Mouse (Mus musculus) stomach, embryonic 15.5 days (tissue): Measurements from ENCODE around the gene Lsm2. TPM values are rescaled to one million over a fixed set of nuclear protein-coding genes. Genes with fewer than 3 reads are reported as not detected.
A peak's percentile ranks its signal among the peaks of the same experiment; 100 is the strongest.

Experiments
- ATAC-seq: fragments of 200-750 bp; cut with Nextera tagmentation; 2 replicates; pipeline ENCODE4 v1.8.0; 2017; ENCODE audit warnings: low read depth, moderate number of reproducible peaks, moderate TSS enrichment; ENCODE audit not compliant: insufficient read depth, low FRiP score
- H3K27ac ChIP-seq: fragments of 300-500 bp; sonication (generic); 2 replicates; pipeline ENCODE4 v1.5.1; 2015; ENCODE audit warnings: mild to moderate bottlenecking, inconsistent platforms
- H3K27me3 ChIP-seq: fragments of 300-500 bp; sonication (generic); replicated peaks from 2 replicates; pipeline ENCODE4 v1.6.1; 2015; ENCODE audit warnings: inconsistent platforms
- H3K36me3 ChIP-seq: fragments of 300-500 bp; sonication (generic); 2 replicates; pipeline ENCODE4 v1.6.1; 2015; ENCODE audit warnings: inconsistent platforms
- H3K4me1 ChIP-seq: fragments of 300-500 bp; sonication (generic); 2 replicates; pipeline ENCODE4 v1.6.1; 2015; ENCODE audit warnings: inconsistent platforms
- H3K4me2 ChIP-seq: fragments of 300-500 bp; sonication (generic); 2 replicates; pipeline ENCODE4 v1.6.1; 2015; ENCODE audit warnings: mild to moderate bottlenecking, inconsistent platforms
- H3K4me3 ChIP-seq: fragments of 300-500 bp; sonication (generic); replicated peaks from 2 replicates; pipeline ENCODE4 v1.5.1; 2015; ENCODE audit warnings: inconsistent platforms
- H3K9ac ChIP-seq: fragments of 300-500 bp; sonication (generic); 2 replicates; pipeline ENCODE4 v1.6.1; 2015; ENCODE audit warnings: inconsistent platforms
- H3K9me3 ChIP-seq: fragments of 300-500 bp; sonication (generic); 2 replicates; pipeline ENCODE4 v1.6.1; 2016; ENCODE audit warnings: inconsistent platforms
- WGBS: fragments of 180-500 bp; shearing (Covaris S2); methylation state at CpG from one replicate; pipeline ENCODE4 v1.1.7; 2015; 5-methylcytosine and 5-hydroxymethylcytosine counted together
- polyA plus RNA-seq: library from polyadenylated mRNA; unstranded; fragments of >200 nt; fragmentation: Nextera tagmentation; extraction: Ambion mirVana; gene quantifications from 2 replicates; pipeline ENCODE4 v1.2.1, GENCODE M21; 2015

Gene Lsm2
- polyA plus RNA-seq, 1 experiment from 2014 or later: 182 TPM

DNA sequence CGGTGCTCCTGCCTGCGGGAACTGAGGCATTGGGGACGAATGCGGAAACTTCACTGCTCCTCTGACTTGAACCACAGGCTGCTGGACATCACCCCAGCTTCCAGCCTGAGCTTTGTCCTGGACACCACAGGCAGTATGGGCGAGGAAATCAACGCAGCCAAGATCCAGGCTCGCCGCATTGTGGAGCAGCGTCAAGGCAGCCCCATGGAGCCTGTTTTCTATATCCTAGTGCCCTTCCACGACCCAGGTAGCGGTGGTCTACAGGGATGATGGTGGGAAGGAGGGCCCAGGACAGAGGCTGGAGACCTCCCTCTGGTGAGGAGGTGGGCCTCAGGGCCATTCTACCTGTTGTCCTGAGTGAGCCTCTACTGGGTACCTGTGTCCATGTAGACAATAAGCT is 38.2 kb downstream of the Lsm2 start:
- Histone ChIP-seq H3K27me3 (no peaks in the 10 kb centered on the region), H3K4me3 (no peak overlapping the region), H3K4me2 (no peak overlapping the region), H3K9ac (no peak overlapping the region), H3K9me3 (no peaks in the 10 kb centered on the region), H3K27ac (no peak overlapping the region), H3K36me3 (peaks cover 10% of the 10 kb centered on the region), H3K4me1 (peaks cover 42% of the 10 kb centered on the region)
- WGBS: 82% methylated on average over 11 of the region's 11 CpGs
- no peak for ATAC-seq

DNA sequence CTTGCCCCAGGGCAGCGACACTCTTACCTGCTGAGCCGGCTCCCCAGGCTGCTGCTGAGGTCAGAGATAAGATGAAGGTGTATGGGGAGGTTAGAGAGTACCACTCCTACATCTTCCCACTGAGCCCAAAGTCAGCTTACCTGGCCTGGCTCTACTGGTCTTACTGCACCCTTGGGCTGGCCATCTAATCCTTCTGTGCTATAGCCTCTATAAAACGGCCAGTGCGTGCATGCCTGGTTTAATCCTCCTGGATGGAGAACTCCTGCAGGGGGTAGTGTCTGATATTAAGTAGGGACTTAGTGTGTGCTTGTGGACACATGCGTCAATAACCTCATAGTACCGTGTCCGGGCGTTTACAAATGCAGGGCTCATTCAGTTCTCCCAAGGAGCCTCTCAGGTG is 38.9 kb downstream of the Lsm2 start:
- H3K9ac ChIP-seq: no peak overlapping the region
- no peaks in the 10 kb centered on the region for H3K9me3 ChIP-seq
- H3K27me3 ChIP-seq: no peaks in the 10 kb centered on the region
- no peak overlapping the region for H3K4me3 ChIP-seq
- H3K36me3 ChIP-seq: peaks cover 6% of the 10 kb centered on the region; the same call in 1 of the 2 replicates
- H3K4me1 ChIP-seq: peaks cover 42% of the 10 kb centered on the region
- no peak overlapping the region for H3K4me2 ChIP-seq
- ATAC-seq: no peak
- no peak overlapping the region for H3K27ac ChIP-seq
- 83% methylated on average over 8 of the region's 8 CpGs for WGBS

DNA sequence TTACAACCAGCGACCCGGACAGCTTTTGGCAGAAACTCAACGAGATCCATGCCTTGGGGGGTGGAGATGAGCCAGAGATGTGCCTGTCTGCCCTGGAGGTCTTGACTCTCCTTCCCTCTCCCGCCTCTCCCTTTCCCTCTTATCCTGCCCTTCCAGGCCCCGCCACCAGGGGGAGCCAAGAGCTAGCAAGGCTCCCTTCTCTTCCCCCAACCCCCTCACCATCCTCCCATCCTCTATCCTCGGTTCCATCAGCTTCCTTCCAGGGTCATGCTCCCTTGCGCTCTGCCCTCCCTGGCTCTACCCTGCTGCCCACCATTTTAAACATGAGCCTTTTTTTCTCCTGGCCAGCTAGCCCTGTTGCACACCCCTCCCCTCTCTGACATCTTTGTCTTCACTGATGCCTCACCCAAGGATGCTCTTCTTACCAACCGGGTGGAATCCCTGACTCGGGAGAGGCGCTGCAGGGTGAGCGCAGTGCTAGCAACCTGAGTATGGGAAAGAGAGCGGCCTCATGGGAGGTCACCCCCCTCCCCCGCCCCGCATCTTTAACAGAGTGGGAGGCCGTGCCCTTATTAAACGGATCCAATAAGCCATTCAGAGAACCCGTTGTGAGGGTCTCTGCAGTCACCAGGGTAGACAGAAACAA is 39.6 kb downstream of the Lsm2 start:
- peak; percentile 32; the same call in 1 of the 2 replicates for ATAC-seq
- WGBS: 12% methylated on average over 17 of the region's 17 CpGs

DNA sequence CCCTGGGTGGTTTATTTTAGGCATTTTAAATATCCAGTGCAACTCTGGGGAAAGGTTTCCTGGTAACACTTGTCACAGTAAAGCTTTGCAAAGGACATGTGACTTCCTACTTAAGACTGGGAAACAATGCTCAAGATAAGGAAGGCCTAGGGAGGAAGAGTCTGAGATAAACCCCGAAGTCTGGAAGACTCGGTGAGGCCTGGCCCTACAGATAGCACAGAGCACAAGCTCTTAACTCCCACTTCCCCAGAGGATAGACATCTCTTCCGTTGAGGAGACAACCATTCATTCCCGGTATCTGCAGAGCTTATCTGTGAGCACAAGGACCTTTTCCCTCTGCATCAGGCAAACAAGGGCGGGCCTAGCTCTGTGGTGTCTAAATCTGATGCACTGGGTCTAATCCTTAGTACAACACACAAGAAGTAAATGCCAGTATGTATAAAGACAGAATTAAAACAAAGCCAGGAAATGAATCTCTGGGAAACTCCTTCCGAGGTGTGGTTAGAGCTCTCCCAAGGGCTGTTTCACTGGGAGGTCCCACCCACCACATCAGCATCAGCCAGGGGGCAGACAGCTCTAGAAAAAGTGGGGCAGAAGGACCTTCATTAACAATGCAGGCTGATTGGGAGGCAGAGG is 40.3 kb downstream of the Lsm2 start:
- peak overlapping the region; percentile 21; the same call in 1 of the 2 replicates for H3K27ac ChIP-seq
- peaks cover 35% of the 10 kb centered on the region for H3K4me1 ChIP-seq
- WGBS: 36% methylated on average over 6 of the region's 6 CpGs
- no peaks in the 10 kb centered on the region for H3K36me3 ChIP-seq
- no peaks in the 10 kb centered on the region for H3K27me3 ChIP-seq
- ATAC-seq: peak; percentile 24; the same call in 1 of the 2 replicates
- H3K9ac ChIP-seq: no peak overlapping the region
- H3K9me3 ChIP-seq: no peaks in the 10 kb centered on the region
- H3K4me3 ChIP-seq: no peak overlapping the region
- H3K4me2 ChIP-seq: no peak overlapping the region; the same call in 1 of the 2 replicates

More for the DNA sequence above, 39.6 kb downstream of the Lsm2 start:
- peak overlapping the region; percentile 38 for H3K4me2 ChIP-seq
- no peaks in the 10 kb centered on the region for H3K27me3 ChIP-seq
- 0 out of 2 replicates have a peak overlapping the region, but pooled peaks have one; percentile 5 for H3K27ac ChIP-seq
- H3K4me1 ChIP-seq: peaks cover 41% of the 10 kb centered on the region
- H3K9ac ChIP-seq: no peak overlapping the region
- H3K4me3 ChIP-seq: 0 out of 2 replicates have a peak overlapping the region, but pooled peaks have one; percentile 1
- H3K36me3 ChIP-seq: no peaks in the 10 kb centered on the region
- no peaks in the 10 kb centered on the region for H3K9me3 ChIP-seq

DNA sequence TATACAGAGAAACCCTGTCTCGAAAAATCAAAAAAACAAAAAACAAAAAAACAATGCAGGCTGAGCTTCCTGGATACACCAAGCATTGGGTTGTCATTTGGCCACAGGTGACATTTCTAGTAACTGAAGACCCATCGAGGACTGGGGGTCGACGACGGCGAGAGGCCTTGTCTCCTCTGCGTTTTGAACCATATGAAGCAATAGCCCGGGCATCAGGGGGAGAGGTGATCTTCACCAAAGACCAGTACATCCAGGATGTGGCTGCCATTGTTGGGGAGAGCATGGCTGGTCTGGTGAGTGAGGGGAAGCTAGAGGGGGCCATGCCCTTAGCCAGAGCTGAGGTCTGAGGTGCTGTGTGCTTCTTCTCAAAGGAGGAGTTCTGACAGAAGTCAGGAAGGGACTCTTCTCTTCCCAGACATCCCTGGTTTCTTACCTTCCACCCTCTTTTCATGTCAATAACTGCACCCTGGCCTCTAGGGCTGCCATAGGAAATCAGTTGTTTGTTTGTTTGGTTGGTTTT is 40.9 kb downstream of the Lsm2 start:
- H3K4me2 ChIP-seq: no peak overlapping the region
- H3K9me3 ChIP-seq: no peaks in the 10 kb centered on the region
- 90% methylated on average over 8 of the region's 8 CpGs for WGBS
- no peak overlapping the region for H3K4me3 ChIP-seq
- no peak for ATAC-seq
- H3K36me3 ChIP-seq: no peaks in the 10 kb centered on the region
- H3K27ac ChIP-seq: no peak overlapping the region
- peaks cover 35% of the 10 kb centered on the region for H3K4me1 ChIP-seq
- H3K9ac ChIP-seq: no peak overlapping the region
- H3K27me3 ChIP-seq: no peaks in the 10 kb centered on the region

DNA sequence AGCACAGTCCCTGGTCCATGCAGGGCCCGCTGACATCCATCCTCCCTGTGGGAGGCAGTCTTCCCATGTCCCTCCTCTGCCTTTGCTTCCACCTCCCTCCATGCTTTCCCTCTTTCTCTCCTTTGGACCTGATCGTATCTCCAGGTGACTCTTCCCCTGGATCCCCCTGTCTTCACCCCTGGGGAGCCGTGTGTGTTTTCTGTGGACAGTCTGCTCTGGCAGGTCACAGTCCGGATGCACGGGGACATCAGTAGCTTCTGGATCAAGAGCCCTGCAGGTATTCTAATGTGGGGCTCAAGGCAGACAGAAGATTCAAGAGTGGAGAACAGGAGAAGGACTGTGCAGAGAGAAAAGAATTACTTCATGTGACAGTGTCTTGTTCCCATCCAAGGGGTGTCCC is 41.6 kb downstream of the Lsm2 start:
- H3K4me3 ChIP-seq: no peak overlapping the region
- peaks cover 29% of the 10 kb centered on the region for H3K4me1 ChIP-seq
- H3K9me3 ChIP-seq: no peaks in the 10 kb centered on the region
- no peaks in the 10 kb centered on the region for H3K27me3 ChIP-seq
- H3K36me3 ChIP-seq: no peaks in the 10 kb centered on the region
- 80% methylated on average over 5 of the region's 5 CpGs for WGBS
- no peak overlapping the region for H3K27ac ChIP-seq
- no peak overlapping the region for H3K9ac ChIP-seq
- ATAC-seq: no peak
- H3K4me2 ChIP-seq: no peak overlapping the region

DNA sequence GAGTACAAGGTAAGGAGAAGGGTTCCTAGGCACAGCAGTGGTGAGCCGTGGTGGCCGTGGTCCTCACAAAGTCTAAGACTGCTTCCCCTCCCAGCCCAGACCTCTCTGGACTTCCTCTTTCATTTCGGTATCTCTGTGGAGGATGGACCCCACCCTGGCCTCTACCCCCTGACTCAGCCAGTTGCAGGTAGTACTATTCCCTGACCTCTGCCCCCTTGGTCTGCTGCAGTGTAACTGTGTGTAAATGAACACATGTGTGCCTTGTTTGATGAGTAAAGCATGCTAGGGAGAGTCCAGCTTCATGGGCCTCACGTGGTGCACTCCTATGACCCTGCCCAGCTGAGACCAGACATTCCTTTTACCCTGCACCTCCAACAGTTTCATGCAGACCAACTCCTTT is 42.1 kb downstream of the Lsm2 start:
- H3K27ac ChIP-seq: no peak overlapping the region
- no peak overlapping the region for H3K4me2 ChIP-seq

DNA sequence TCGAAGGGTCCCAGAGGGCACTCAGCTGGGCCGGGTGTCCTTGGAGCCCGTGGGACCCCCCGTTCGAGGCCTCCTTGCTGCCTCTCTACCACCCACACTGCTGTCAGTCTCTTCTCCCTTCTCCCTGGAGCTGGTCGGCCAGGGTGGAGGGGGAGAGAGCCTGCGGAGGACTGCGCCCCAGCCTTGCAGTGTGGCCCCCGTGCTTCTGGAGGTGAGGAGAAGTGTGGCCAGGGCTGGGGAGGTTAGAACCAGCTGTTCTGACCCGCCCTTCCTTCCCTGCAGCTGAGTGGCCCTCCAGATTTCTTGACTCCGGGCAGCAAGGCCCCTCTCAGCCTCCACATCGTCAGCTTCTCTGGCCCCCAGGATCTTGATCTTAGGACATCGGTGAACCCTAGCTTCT is 42.6 kb downstream of the Lsm2 start:
- peaks cover 27% of the 10 kb centered on the region for H3K4me1 ChIP-seq
- H3K4me2 ChIP-seq: no peak overlapping the region
- H3K27ac ChIP-seq: no peak overlapping the region
- H3K27me3 ChIP-seq: no peaks in the 10 kb centered on the region
- H3K9ac ChIP-seq: no peak overlapping the region
- no peak for ATAC-seq
- 61% methylated on average over 13 of the region's 13 CpGs for WGBS
- H3K4me3 ChIP-seq: no peak overlapping the region
- no peaks in the 10 kb centered on the region for H3K36me3 ChIP-seq
- no peaks in the 10 kb centered on the region for H3K9me3 ChIP-seq

More for the DNA sequence above, 42.1 kb downstream of the Lsm2 start:
- H3K4me3 ChIP-seq: no peak overlapping the region
- WGBS: 61% methylated on average over 4 of the region's 4 CpGs
- ATAC-seq: no peak
- H3K4me1 ChIP-seq: peaks cover 27% of the 10 kb centered on the region
- no peaks in the 10 kb centered on the region for H3K9me3 ChIP-seq
- H3K36me3 ChIP-seq: no peaks in the 10 kb centered on the region
- no peak overlapping the region for H3K9ac ChIP-seq
- H3K27me3 ChIP-seq: no peaks in the 10 kb centered on the region

DNA sequence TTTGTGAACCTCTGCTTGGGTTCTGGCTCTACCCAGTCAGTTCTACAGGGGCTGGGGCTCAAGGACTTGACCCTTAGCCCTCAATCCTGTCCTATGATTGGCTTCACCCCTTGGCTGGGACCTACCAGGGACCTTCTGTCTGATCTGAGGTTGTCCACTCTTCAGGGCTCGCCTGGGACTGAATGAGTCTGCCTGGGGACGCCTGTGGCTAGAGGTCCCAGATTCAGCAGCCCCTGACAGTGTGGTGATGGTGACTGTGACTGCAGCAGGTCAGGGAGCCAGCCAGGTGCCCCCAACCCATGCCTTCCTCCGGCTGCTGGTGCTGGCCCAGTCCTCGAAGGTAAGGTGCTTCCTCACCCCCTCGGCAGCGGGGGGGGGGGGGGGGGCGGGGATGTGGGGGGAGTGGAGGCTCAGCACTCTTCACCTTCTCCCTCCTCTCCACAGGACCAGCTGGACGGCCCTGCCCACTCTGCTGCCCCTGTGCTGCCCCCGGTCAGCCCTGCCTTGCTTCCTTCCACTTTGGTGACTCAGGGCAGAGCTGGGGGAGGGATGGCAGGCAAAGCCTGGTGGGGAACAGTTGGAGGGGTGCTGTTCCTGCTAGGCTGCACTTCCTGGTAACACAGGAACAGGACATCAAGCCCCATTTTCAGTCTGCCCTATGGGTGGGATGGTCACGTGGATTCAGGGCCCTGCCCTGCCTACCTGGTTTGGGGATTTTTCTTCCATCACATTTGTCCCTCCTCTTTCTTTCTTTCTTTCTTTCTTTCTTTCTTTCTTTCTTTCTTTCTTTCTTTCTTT is 43.2 kb downstream of the Lsm2 start:
- Histone ChIP-seq H3K4me3 (no peak overlapping the region), H3K4me1 (peaks cover 29% of the 10 kb centered on the region), H3K36me3 (no peaks in the 10 kb centered on the region), H3K9ac (no peak overlapping the region), H3K27ac (no peak overlapping the region), H3K4me2 (no peak overlapping the region), H3K9me3 (no peaks in the 10 kb centered on the region), H3K27me3 (no peaks in the 10 kb centered on the region)
- WGBS: 62% methylated on average over 10 of the region's 10 CpGs
- no peak for ATAC-seq

DNA sequence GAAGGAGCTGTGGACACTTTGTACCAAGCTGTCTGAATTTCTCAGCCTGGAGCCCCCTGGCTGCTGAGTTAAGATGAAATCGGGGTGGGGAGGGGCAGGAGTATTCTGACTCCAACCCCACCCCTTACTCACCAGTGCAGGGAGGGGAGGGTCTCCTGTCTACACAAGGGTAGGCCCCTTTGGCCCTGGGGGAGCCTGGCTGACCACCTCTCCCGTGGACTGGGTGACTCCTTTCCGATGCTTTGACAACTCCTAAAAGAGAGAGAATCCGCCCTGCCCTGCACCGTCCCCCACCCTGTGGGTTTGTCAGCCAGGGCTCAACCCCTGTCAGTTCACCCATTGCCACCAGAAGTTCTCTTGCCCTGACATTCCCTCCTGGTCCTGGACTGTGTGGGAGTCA is 44.5 kb downstream of the Lsm2 start:
- Histone ChIP-seq H3K4me1 (peaks cover 25% of the 10 kb centered on the region), H3K4me3 (no peak overlapping the region), H3K9ac (no peak overlapping the region), H3K36me3 (no peaks in the 10 kb centered on the region), H3K9me3 (no peaks in the 10 kb centered on the region), H3K27me3 (no peaks in the 10 kb centered on the region), H3K4me2 (peak overlapping the region; percentile 27; the same call in 1 of the 2 replicates), H3K27ac (peak overlapping the region; percentile 35; the same call in 1 of the 2 replicates)
- ATAC-seq: no peak
- 73% methylated on average over 5 of the region's 5 CpGs for WGBS

DNA sequence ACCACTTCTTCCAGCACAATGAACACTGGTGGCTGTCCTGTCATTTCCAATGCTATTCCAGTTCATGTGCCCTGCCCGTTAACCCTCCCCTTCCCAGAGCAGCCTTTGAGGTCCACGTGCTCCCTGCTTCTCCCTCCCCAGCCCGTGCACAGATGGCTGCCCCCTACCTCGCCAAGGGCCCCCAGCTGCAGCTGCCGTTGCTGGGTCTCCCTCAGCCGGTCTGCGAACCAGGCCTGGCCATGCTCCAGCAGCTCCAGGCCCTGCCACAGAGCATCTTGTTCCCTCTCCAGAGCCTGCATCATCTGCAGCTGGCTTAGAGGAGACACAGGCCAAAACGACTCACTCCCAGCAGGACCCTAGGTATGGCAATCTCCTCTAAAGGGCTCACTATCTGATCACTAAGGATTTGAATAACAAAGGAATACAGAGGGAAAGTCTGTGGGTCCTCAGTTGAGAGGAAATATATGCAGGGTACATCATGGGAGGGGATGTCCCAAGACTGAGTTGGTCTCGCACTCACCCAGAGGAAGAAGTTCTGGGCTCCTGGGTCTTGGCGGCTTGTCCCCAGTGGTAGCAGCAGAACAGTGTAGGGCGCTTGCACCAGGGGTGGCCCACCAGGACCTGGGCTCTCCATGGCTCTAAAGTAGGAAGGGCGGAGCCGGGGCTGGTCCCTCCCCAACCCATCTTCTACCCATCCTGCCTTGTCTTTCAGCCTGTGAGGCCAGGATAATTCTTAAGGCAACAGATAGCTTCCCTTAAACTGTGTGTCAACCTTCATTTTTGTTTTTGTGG is 45.8 kb downstream of the Lsm2 start, which contains the start of gene Sapcd1:
Gene Sapcd1, minus strand, starts transcription at position 740 of the 792 bp plus-strand sequence.
- Histone ChIP-seq H3K4me1 (peaks cover 20% of the 10 kb centered on the region), H3K27ac (peak within 1 kb of the TSS; percentile 80), H3K4me2 (peak within 1 kb of the TSS; percentile 34), H3K36me3 (no peaks in the 10 kb centered on the region), H3K27me3 (no peaks in the 10 kb centered on the region), H3K9ac (no peak within 1 kb of the TSS), H3K4me3 (peak within 1 kb of the TSS; percentile 20; the same call in 1 of the 2 replicates), H3K9me3 (no peaks in the 10 kb centered on the region)
- peak; percentile 48 for ATAC-seq
- WGBS: 41% methylated on average over 13 of the region's 13 CpGs
